Mouse (Mus musculus): ENCODE results near the gene Ctxn1. TPM values are rescaled to one million over a fixed set of nuclear protein-coding genes. Genes with fewer than 3 reads are reported as not detected.
"Not testable (repeated sequence)": the region's sequence is repeated elsewhere in the genome, so short reads cannot be mapped to it uniquely, and the experiment has no call there.

Ctxn1 gene
- total RNA-seq (2021) = 1 to 10 TPM; 1.4 to 2.5 TPM
- long read RNA-seq, experiment 1 = 0 reads
- long read RNA-seq, experiment 2 = 0 reads

- intact Hi-C loops (cut with DNase I; ENCODE audit: low total_unique reads) = no loop called here
- peak; percentile 92 for DNase-seq
These were observed at the start of gene Ctxn1 for GRCm38 (mm10) chr8:4259125-4259804. Gene Ctxn1, minus strand, starts transcription at chr8:4259274.

- intact Hi-C loops (cut with DNase I; ENCODE audit: low total_unique reads) = no loop called here
- DNase-seq = no peak
These were observed 46.8 kb upstream of the Ctxn1 start for GRCm38 (mm10) chr8:4305838-4306237.

GRCm38 (mm10) chr8:4304124-4304547, 45.1 kb upstream of the Ctxn1 start:
- DNase-seq = no peak
- intact Hi-C loops (cut with DNase I; ENCODE audit: low total_unique reads) = no loop called here

GRCm38 (mm10) chr8:4297822-4298221, 38.7 kb upstream of the Ctxn1 start:
- no peak for DNase-seq
- intact Hi-C loops (cut with DNase I; ENCODE audit: low total_unique reads) = no loop called here

GRCm38 (mm10) chr8:4292738-4293137, 33.7 kb upstream of the Ctxn1 start:
- DNase-seq = no peak
- intact Hi-C loops (cut with DNase I; ENCODE audit: low total_unique reads) = no loop called here

- no peak for DNase-seq
- intact Hi-C loops (cut with DNase I; ENCODE audit: low total_unique reads) = no loop called here
These were observed 17.0 kb upstream of the Ctxn1 start for GRCm38 (mm10) chr8:4276111-4276465.

DNA sequence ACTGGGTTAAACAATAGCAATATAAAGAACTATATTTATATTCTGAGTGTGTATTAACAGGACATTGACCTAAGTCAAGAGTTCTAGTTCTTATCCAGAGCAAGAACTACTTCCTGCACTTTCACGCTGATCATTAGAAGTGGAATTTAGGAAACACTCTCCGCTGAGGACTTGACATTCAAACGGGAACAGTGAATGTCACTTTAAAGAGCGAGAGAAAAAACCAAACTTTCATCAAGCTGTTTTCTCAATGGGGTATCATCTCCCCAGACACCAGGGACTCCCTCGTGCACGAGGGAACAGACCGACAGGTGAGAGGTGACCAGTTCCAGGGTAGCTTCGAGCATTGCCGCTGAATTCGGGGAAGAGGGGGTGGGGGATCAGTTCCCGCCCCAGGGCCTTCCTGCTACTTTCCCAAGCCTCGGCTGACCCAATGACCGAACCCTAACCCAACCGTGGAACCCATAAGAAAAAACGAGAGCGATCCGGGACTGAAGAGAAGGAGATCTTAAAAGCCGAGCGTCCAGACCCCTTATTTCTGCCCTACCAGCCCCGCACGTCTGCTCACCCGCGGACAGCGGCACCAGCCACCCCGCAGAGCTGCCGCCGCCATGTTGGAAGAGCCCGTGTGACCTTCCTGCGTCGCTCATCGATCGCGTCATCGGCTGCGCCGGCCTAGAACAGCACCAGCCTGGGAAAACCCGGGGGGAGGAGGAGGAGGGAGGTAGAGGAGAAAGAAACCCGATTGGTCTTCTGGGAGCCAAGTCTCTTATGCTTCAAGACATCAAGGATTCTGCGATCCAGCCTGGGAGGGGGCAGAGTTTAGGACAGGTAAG, 16.4 kb upstream of the Ctxn1 start, which contains the start of gene Timm44:
Timm44 (minus strand) TSS at position 639 of the 836 bp plus-strand sequence.
- intact Hi-C loops (cut with DNase I; ENCODE audit: low total_unique reads) = no loop called here
- DNase-seq = peak; percentile 96

DNA sequence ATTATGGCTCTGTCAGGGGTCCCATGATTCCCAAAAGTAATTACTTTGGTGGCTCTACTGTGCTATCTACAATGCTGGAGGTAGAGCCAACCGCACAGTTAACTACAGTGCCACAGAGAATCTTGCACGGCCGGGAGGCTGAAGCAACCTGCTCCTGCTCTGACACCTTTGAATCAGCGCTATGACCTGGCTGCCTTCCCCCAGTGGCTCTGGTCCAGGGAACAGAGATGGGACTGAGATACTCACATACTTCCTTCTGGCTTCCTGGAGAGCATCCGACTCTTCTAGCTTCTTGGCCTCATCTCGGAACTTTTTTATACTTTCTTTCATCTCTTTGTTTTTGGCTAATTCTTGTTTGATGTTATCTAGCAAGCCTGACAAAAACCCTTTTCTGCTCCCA, 10.5 kb upstream of the Ctxn1 start:
- intact Hi-C loops (cut with DNase I; ENCODE audit: low total_unique reads) = no loop called here
- DNase-seq = no peak

GRCm38 (mm10) chr8:4267627-4268026, 8.6 kb upstream of the Ctxn1 start:
- intact Hi-C loops (cut with DNase I; ENCODE audit: low total_unique reads) = no loop called here
- no peak for DNase-seq

- DNase-seq = no peak
- intact Hi-C loops (cut with DNase I; ENCODE audit: low total_unique reads) = no loop called here
These were observed 6.3 kb upstream of the Ctxn1 start for GRCm38 (mm10) chr8:4265160-4265914.

- DNase-seq = no peak
- intact Hi-C loops (cut with DNase I; ENCODE audit: low total_unique reads) = loop anchor here (5.0 kb wide), 1 partner anchor 59 kb away; no protein-coding TSS in a partner anchor
These were observed 4.2 kb upstream of the Ctxn1 start for GRCm38 (mm10) chr8:4263105-4263791.

GRCm38 (mm10) chr8:4259805-4260170, 714 bp upstream of the Ctxn1 start:
- intact Hi-C loops (cut with DNase I; ENCODE audit: low total_unique reads) = loop anchor here (5.0 kb wide), 1 partner anchor 63 kb away; no protein-coding TSS in a partner anchor

DNA sequence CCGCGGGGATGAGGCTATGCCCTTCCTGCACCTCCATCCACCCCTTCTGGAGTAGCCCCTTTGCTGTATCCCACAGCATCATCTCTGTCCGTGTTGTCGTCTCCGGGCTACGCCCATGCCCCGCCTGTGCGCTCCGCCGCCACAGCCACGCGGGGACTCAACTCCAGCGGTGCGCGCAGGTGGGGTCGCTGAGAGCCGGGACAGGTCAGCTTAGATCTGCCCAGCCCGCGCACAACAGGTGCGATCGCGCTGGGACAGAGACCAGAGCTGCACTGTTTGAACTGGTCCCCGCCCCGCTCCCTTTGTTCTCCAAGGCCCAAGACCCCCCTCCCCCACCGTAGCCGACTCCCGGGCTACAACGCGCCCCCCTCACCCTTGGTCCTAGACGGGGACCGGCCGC, 396 bp downstream of the Ctxn1 start:
- intact Hi-C loops (cut with DNase I; ENCODE audit: low total_unique reads) = no loop called here
- DNase-seq = no peak

More at GRCm38 (mm10) chr8:4259805-4260170, 714 bp upstream of the Ctxn1 start:
- DNase-seq = no peak

GRCm38 (mm10) chr8:4258233-4258632, 841 bp downstream of the Ctxn1 start:
- peak; percentile 78 for DNase-seq
- intact Hi-C loops (cut with DNase I; ENCODE audit: low total_unique reads) = no loop called here

DNA sequence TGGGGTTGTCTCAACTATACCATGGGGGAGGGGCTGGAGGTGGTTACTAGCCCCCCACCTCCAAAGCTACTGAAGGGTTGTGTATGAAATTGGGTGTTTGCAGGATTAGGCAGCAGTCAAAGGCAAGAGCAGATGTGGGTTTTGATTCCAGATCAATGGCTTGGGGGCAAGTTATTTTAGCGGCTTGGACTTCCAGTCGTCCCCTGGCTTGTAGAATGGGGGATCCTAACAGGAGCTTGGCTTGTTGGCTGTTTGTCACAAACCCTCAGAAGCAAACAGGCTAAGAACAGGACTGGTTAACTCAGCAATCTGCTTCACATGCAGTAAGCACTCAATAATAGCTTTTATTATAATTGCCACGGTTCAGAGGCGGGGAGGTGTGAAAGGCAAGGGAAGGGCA, 1.7 kb downstream of the Ctxn1 start:
- intact Hi-C loops (cut with DNase I; ENCODE audit: low total_unique reads) = no loop called here
- DNase-seq = no peak

DNA sequence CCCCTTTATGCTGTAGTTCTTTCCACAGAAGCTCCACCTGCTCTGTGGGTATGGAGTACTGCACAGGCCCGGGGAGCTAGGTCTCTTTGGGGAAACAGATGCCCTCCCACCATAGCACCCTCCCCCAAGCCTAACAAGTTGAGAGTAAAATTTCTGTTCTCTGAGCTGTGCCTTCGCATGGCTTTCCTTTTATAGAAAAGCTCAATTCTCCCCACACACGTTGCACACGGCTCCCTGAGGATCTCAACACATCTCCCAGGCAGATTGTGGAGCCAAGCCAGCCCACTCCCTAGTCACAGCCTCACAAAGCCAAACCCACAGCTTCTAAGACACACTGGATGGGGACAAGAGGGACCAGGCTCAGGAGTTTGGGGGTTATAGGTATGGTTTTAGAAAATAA, 2.2 kb downstream of the Ctxn1 start:
- intact Hi-C loops (cut with DNase I; ENCODE audit: low total_unique reads) = no loop called here
- no peak for DNase-seq

GRCm38 (mm10) chr8:4255471-4255870, 3.6 kb downstream of the Ctxn1 start:
- intact Hi-C loops (cut with DNase I; ENCODE audit: low total_unique reads); DNase-seq: not testable (repeated sequence)

DNA sequence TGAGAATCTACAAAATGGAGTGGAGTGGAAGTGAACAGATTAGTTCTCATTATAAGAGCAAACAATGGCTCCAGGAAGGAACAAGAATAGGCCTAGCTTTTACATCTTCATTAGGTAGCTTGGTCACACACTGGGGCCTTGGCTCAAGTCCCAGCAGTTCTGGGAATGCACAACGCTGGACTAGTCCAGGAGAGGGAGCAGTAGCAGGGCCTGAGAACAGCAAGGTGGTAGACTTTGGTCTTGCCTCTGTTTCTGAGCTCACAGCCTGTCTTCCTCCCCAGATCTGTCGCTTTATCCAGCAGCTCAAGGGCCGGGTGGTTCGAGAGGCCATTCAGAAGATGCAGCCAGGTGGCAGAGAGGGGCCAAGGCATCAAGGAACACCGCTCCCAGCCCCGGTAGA, 5.1 kb downstream of the Ctxn1 start:
- intact Hi-C loops (cut with DNase I; ENCODE audit: low total_unique reads) = no loop called here

More for the DNA sequence above, 5.1 kb downstream of the Ctxn1 start:
- peak; percentile 52 for DNase-seq
